Mouse (Mus musculus): ENCODE data around the gene Atp6v0a2. TPM values are rescaled to one million over a fixed set of nuclear protein-coding genes. Genes with fewer than 3 reads are reported as not detected.
A peak's percentile ranks its signal among the peaks of the same experiment; 100 is the strongest.
"Not testable (repeated sequence)": the region's sequence is repeated elsewhere in the genome, so short reads cannot be mapped to it uniquely, and the experiment has no call there.

The Atp6v0a2 gene
- polyA plus RNA-seq, 1 experiment from 2014 or later, result 38.8 TPM

DNA sequence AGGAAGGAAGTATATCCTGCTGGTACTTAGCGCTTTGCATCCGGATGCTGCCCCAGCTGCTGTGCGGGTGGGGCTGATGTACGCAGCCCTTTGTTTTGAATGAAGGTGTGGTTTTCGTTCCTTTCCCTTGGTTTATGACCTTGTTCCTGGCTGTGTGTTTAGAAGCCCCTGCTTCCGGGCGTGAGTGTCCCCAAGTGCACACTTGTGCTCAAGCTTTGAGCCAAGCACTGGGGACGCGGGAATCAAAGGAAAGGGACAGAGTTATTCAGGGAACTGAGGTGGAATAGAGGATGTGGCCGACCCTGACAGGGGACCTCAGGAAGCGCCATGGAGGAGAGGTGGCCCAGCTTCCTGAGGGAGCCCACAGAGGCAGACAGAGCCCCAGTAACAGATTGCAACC lies 13.7 kb upstream of the Atp6v0a2 start:
- Histone ChIP-seq H3K4me2 (no peak overlapping the region), H3K9ac (replicated peaks) (no peak overlapping the region), H3K4me3 (replicated peaks) (no peak overlapping the region), H3K27ac (replicated peaks) (no peak overlapping the region), H3K4me1 (no peaks in the 10 kb centered on the region), H3K27me3 (replicated peaks) (no peaks in the 10 kb centered on the region), H3K9me3 (replicated peaks) (no peaks in the 10 kb centered on the region), H3K36me3 (peaks cover 36% of the 10 kb centered on the region)
- WGBS, result 85% methylated on average over 11 of the region's 11 CpGs
- ATAC-seq (ENCODE audit: low FRiP score), result no peak

DNA sequence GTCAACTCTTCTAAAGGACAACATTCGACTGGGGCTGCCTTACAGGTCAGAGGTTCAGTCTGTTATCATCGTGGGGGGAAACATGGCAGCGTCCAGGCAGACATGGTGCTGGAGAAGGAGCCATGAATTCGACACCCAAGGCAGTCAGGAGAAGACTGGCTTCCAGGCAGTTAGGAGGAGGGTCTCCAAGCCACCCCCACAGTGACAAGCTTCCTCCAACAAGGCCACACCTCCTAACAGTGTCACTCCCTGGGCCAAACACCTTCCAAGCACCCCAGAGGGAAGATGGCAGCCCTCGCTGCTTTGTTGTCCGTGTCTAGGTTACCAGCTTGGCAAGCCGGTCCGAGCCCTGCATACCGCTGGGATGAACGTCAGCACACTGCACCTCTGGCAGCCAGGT lies 9.7 kb upstream of the Atp6v0a2 start:
- H3K27me3 ChIP-seq (replicated peaks), result no peaks in the 10 kb centered on the region
- H3K36me3 ChIP-seq, result peaks cover 19% of the 10 kb centered on the region
- WGBS, result 84% methylated on average over 10 of the region's 10 CpGs
- no peak overlapping the region for H3K4me2 ChIP-seq
- no peak for ATAC-seq (ENCODE audit: low FRiP score)
- H3K27ac ChIP-seq (replicated peaks), result no peak overlapping the region
- no peaks in the 10 kb centered on the region for H3K4me1 ChIP-seq
- no peaks in the 10 kb centered on the region for H3K9me3 ChIP-seq (replicated peaks)
- H3K9ac ChIP-seq (replicated peaks), result no peak overlapping the region
- no peak overlapping the region for H3K4me3 ChIP-seq (replicated peaks)

DNA sequence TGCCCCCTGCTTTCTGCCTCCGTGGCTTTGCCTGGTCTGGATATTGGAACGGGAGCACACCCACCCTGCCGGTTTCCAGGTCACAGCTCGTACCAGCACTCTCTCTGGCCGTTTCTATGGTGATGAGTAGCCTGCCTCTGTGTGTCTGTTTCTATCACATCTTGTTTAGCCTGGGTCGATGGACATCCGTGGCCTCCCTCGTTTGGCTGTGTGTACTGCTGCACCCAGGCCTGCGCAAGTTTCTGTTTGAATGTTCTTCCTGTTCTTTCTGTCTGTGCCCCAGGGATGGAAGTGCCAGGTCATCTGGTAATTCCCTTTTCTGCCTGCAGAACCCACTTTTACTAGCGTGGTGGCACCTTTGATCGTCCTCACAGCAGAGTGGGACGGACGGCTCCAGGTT lies 7.0 kb upstream of the Atp6v0a2 start:
- no peaks in the 10 kb centered on the region for H3K9me3 ChIP-seq (replicated peaks)
- no peak for ATAC-seq (ENCODE audit: low FRiP score)
- 71% methylated on average over 13 of the region's 13 CpGs for WGBS

DNA sequence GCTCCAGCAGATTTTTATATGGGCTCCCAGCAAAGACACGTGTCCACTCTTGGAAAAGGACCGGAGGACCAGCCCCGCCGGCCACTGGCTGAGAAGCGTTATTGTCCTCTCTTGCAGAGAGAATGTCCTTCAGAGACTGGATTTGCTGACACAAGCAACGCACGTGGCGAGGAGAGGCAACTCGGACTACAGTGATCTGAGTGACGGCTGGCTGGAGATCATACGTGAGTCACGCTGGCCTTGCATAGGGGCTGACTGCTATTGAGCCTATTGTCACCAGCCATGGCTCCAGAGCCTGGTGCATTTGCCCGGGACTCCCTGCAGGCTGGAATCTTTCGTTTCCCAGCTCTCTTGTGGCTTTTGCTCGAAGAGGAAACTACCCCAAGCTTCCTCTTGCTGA lies 5.5 kb upstream of the Atp6v0a2 start:
- Histone ChIP-seq H3K36me3 (peaks cover 11% of the 10 kb centered on the region), H3K4me3 (replicated peaks) (no peak overlapping the region), H3K4me2 (no peak overlapping the region), H3K9me3 (replicated peaks) (no peaks in the 10 kb centered on the region), H3K4me1 (peaks cover 2% of the 10 kb centered on the region), H3K9ac (replicated peaks) (no peak overlapping the region), H3K27ac (replicated peaks) (no peak overlapping the region), H3K27me3 (replicated peaks) (no peaks in the 10 kb centered on the region)
- WGBS, result 90% methylated on average over 15 of the region's 15 CpGs
- ATAC-seq (ENCODE audit: low FRiP score), result no peak

More for the DNA sequence above, 7.0 kb upstream of the Atp6v0a2 start:
- Histone ChIP-seq H3K27ac (replicated peaks) (no peak overlapping the region), H3K4me2 (no peak overlapping the region), H3K4me3 (replicated peaks) (no peak overlapping the region), H3K9ac (replicated peaks) (no peak overlapping the region), H3K27me3 (replicated peaks) (no peaks in the 10 kb centered on the region), H3K36me3 (peaks cover 11% of the 10 kb centered on the region), H3K4me1 (no peaks in the 10 kb centered on the region)

DNA sequence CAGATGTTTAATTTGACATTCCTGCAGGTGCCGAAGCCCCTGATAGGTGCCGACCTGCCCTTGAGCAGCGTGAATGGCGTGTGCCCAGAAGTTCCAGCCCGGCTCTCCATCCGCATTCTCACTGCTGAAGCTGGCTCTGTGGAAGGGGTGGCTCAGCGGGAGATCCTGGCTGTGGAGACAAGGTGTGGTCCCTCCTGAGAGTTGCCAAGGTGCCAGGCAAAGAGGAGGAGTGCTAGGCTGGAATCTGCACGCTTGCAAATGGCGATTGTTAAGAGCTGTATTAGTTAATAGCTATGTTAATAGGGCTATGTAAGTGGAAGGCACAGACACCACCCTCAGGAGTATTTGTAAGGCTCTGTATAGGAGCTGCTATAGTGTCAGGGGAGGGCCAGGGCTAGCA lies 4.1 kb upstream of the Atp6v0a2 start:
- Histone ChIP-seq H3K9me3 (replicated peaks) (no peaks in the 10 kb centered on the region), H3K4me1 (peaks cover 7% of the 10 kb centered on the region), H3K36me3 (peaks cover 10% of the 10 kb centered on the region), H3K4me2 (no peak overlapping the region), H3K9ac (replicated peaks) (no peak overlapping the region), H3K4me3 (replicated peaks) (no peak overlapping the region), H3K27me3 (replicated peaks) (no peaks in the 10 kb centered on the region), H3K27ac (replicated peaks) (no peak overlapping the region)
- WGBS, result 95% methylated on average over 9 of the region's 9 CpGs
- ATAC-seq (ENCODE audit: low FRiP score), result no peak

GRCm38 (mm10) chr5:124629641-124630040 lies 1.3 kb downstream of the Atp6v0a2 start:
- Histone ChIP-seq H3K4me2 (peak overlapping the region; percentile 79), H3K9me3 (replicated peaks) (no peaks in the 10 kb centered on the region), H3K27ac (replicated peaks) (peak overlapping the region; percentile 79; the same call in 1 of the 2 replicates), H3K9ac (replicated peaks) (peak overlapping the region; percentile 97), H3K36me3 (peaks cover 14% of the 10 kb centered on the region), H3K4me1 (peaks cover 23% of the 10 kb centered on the region), H3K27me3 (replicated peaks) (no peaks in the 10 kb centered on the region), H3K4me3 (replicated peaks) (peak overlapping the region; percentile 93)
- no peak for ATAC-seq (ENCODE audit: low FRiP score)
- WGBS, result 23% methylated on average over 11 of the region's 11 CpGs

- H3K27ac ChIP-seq (replicated peaks), result no peak overlapping the region
- WGBS, result 95% methylated on average over 11 of the region's 11 CpGs
- peaks cover 32% of the 10 kb centered on the region for H3K36me3 ChIP-seq
- H3K27me3 ChIP-seq (replicated peaks), result no peaks in the 10 kb centered on the region
- H3K4me3 ChIP-seq (replicated peaks), result no peak overlapping the region
- H3K9me3 ChIP-seq (replicated peaks), result no peaks in the 10 kb centered on the region
- no peak overlapping the region for H3K4me2 ChIP-seq
- no peak overlapping the region for H3K9ac ChIP-seq (replicated peaks)
- no peak for ATAC-seq (ENCODE audit: low FRiP score)
- H3K4me1 ChIP-seq, result peaks cover 23% of the 10 kb centered on the region
Observed at GRCm38 (mm10) chr5:124631685-124632084, 3.3 kb downstream of the Atp6v0a2 start.

GRCm38 (mm10) chr5:124632461-124632860 lies 4.1 kb downstream of the Atp6v0a2 start:
- H3K27ac ChIP-seq (replicated peaks), result no peak overlapping the region
- WGBS, result 87% methylated on average over 5 of the region's 5 CpGs
- peaks cover 23% of the 10 kb centered on the region for H3K4me1 ChIP-seq
- H3K36me3 ChIP-seq, result peaks cover 40% of the 10 kb centered on the region
- ATAC-seq (ENCODE audit: low FRiP score), result no peak
- no peaks in the 10 kb centered on the region for H3K27me3 ChIP-seq (replicated peaks)
- no peak overlapping the region for H3K4me2 ChIP-seq
- H3K9ac ChIP-seq (replicated peaks), result no peak overlapping the region
- no peaks in the 10 kb centered on the region for H3K9me3 ChIP-seq (replicated peaks)
- H3K4me3 ChIP-seq (replicated peaks), result no peak overlapping the region

GRCm38 (mm10) chr5:124633425-124633824 lies 5.0 kb downstream of the Atp6v0a2 start:
- ATAC-seq (ENCODE audit: low FRiP score), result no peak
- Histone ChIP-seq H3K36me3 (peaks cover 48% of the 10 kb centered on the region), H3K4me2 (no peak overlapping the region), H3K9ac (replicated peaks) (no peak overlapping the region), H3K9me3 (replicated peaks) (no peaks in the 10 kb centered on the region), H3K27me3 (replicated peaks) (no peaks in the 10 kb centered on the region), H3K27ac (replicated peaks) (no peak overlapping the region), H3K4me3 (replicated peaks) (no peak overlapping the region), H3K4me1 (peaks cover 15% of the 10 kb centered on the region)
- WGBS, result 89% methylated on average over 2 of the region's 2 CpGs

GRCm38 (mm10) chr5:124635068-124635467 lies 6.7 kb downstream of the Atp6v0a2 start:
- peaks cover 64% of the 10 kb centered on the region for H3K36me3 ChIP-seq

DNA sequence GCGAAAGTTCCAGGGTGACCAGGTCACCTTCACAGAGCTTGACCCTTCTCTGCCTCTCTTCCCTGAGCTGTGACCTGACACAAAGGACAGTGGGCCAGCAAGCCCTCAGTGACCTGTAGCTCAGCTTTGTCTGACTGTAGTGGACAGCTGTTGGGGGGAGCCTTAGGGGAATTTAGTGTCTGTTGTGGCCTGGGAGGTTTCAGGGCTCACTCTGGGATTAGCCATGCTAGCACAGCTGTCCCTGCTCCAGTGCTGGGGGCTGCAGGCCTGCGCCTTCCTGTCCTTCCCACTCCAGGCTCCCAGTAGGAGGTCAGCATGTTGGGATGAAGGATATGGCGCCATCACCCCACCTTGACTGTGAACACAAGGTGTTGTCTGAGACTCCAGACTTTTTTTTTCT lies 7.8 kb downstream of the Atp6v0a2 start:
- H3K9me3 ChIP-seq (replicated peaks), result no peaks in the 10 kb centered on the region
- H3K9ac ChIP-seq (replicated peaks), result no peak overlapping the region
- no peak overlapping the region for H3K4me2 ChIP-seq
- H3K36me3 ChIP-seq, result peaks cover 75% of the 10 kb centered on the region
- WGBS, result 97% methylated on average over 3 of the region's 3 CpGs
- no peak overlapping the region for H3K27ac ChIP-seq (replicated peaks)
- no peaks in the 10 kb centered on the region for H3K4me1 ChIP-seq
- H3K27me3 ChIP-seq (replicated peaks), result no peaks in the 10 kb centered on the region
- H3K4me3 ChIP-seq (replicated peaks), result no peak overlapping the region
- ATAC-seq (ENCODE audit: low FRiP score), result no peak

More at GRCm38 (mm10) chr5:124635068-124635467, 6.7 kb downstream of the Atp6v0a2 start:
- H3K9ac ChIP-seq (replicated peaks); H3K4me2 ChIP-seq; H3K9me3 ChIP-seq (replicated peaks); H3K4me1 ChIP-seq; ATAC-seq (ENCODE audit: low FRiP score); H3K27ac ChIP-seq (replicated peaks); H3K4me3 ChIP-seq (replicated peaks); H3K27me3 ChIP-seq (replicated peaks): not testable (repeated sequence)
- WGBS, result 85% methylated on average over 4 of the region's 4 CpGs

GRCm38 (mm10) chr5:124636694-124637093 lies 8.3 kb downstream of the Atp6v0a2 start:
- Histone ChIP-seq H3K36me3 (peaks cover 81% of the 10 kb centered on the region), H3K27ac (replicated peaks) (no peak overlapping the region), H3K4me2 (no peak overlapping the region), H3K9ac (replicated peaks) (no peak overlapping the region), H3K4me3 (replicated peaks) (no peak overlapping the region), H3K27me3 (replicated peaks) (no peaks in the 10 kb centered on the region), H3K9me3 (replicated peaks) (no peaks in the 10 kb centered on the region), H3K4me1 (no peaks in the 10 kb centered on the region)
- ATAC-seq (ENCODE audit: low FRiP score), result no peak
- 95% methylated on average over 4 of the region's 4 CpGs for WGBS

GRCm38 (mm10) chr5:124637300-124637699 lies 8.9 kb downstream of the Atp6v0a2 start:
- 77% methylated on average over 11 of the region's 11 CpGs for WGBS

More at GRCm38 (mm10) chr5:124637300-124637699, 8.9 kb downstream of the Atp6v0a2 start:
- Histone ChIP-seq H3K4me3 (replicated peaks) (no peak overlapping the region), H3K27ac (replicated peaks) (no peak overlapping the region), H3K9me3 (replicated peaks) (no peaks in the 10 kb centered on the region), H3K4me2 (no peak overlapping the region), H3K9ac (replicated peaks) (no peak overlapping the region), H3K36me3 (peaks cover 87% of the 10 kb centered on the region), H3K27me3 (replicated peaks) (no peaks in the 10 kb centered on the region), H3K4me1 (no peaks in the 10 kb centered on the region)
- no peak for ATAC-seq (ENCODE audit: low FRiP score)

Data from neural tube, embryonic 15.5 days (tissue).